Mouse (Mus musculus) midbrain, embryonic 13.5 days (tissue): ENCODE results near the gene Fbxw5. TPM values are rescaled to one million over a fixed set of nuclear protein-coding genes. Genes with fewer than 3 reads are reported as not detected.

ENCODE experiments used
- ATAC-seq: fragments of 200-750 bp; cut with Nextera tagmentation; 2 replicates; pipeline ENCODE4 v1.8.0; 2017; ENCODE audit warnings: mild to moderate bottlenecking, moderate TSS enrichment, moderate library complexity
- H3K27ac ChIP-seq: fragments of 300-500 bp; sonication (generic); 2 replicates; pipeline ENCODE4 v1.5.1; 2015; ENCODE audit warnings: inconsistent platforms, mild to moderate bottlenecking, moderate library complexity
- H3K27me3 ChIP-seq: fragments of 300-500 bp; sonication (generic); 2 replicates; pipeline ENCODE4 v1.6.1; 2015; ENCODE audit warnings: mild to moderate bottlenecking, inconsistent platforms
- H3K36me3 ChIP-seq: fragments of 300-500 bp; sonication (generic); 2 replicates; pipeline ENCODE4 v1.6.1; 2015; ENCODE audit warnings: mild to moderate bottlenecking, inconsistent platforms
- H3K4me1 ChIP-seq: fragments of 300-500 bp; sonication (generic); replicated peaks from 2 replicates; pipeline ENCODE4 v1.6.1; 2015; ENCODE audit warnings: inconsistent platforms
- H3K4me2 ChIP-seq: fragments of 300-500 bp; sonication (generic); replicated peaks from 2 replicates; pipeline ENCODE4 v1.6.1; 2015; ENCODE audit warnings: moderate library complexity, mild to moderate bottlenecking, inconsistent platforms
- H3K4me3 ChIP-seq: fragments of 300-500 bp; sonication (generic); replicated peaks from 2 replicates; pipeline ENCODE4 v1.5.1; 2015; ENCODE audit warnings: mild to moderate bottlenecking, inconsistent platforms
- H3K9ac ChIP-seq: fragments of 300-500 bp; sonication (generic); replicated peaks from 2 replicates; pipeline ENCODE4 v1.6.1; 2015; ENCODE audit warnings: mild to moderate bottlenecking, inconsistent platforms
- H3K9me3 ChIP-seq: fragments of 300-500 bp; sonication (generic); 2 replicates; pipeline ENCODE4 v1.6.1; 2016; ENCODE audit warnings: mild to moderate bottlenecking, inconsistent platforms
- WGBS: fragments of 180-500 bp; shearing (Covaris S2); methylation state at CpG from one replicate; pipeline ENCODE4 v1.1.7; 2015; 5-methylcytosine and 5-hydroxymethylcytosine counted together
- polyA plus RNA-seq: library from polyadenylated mRNA; unstranded; fragments of >200 nt; fragmentation: Nextera tagmentation; extraction: Ambion mirVana; gene quantifications from 2 replicates; pipeline ENCODE4 v1.2.1, GENCODE M21; 2015

Gene Fbxw5
- polyA plus RNA-seq, 1 experiment from 2014 or later = 120 TPM

- Histone ChIP-seq H3K27me3 (no peaks in the 10 kb centered on the region), H3K9me3 (no peaks in the 10 kb centered on the region), H3K27ac (no peak overlapping the region), H3K4me3 (no peak overlapping the region), H3K4me1 (peaks cover 17% of the 10 kb centered on the region), H3K4me2 (no peak overlapping the region), H3K9ac (no peak overlapping the region), H3K36me3 (peaks cover 41% of the 10 kb centered on the region)
- ATAC-seq = no peak
- WGBS = 82% methylated on average over 3 of the region's 3 CpGs
These were observed 2.2 kb downstream of the Fbxw5 start for GRCm38 (mm10) chr2:25502726-25503125.

- no peak overlapping the region for H3K4me3 ChIP-seq
- H3K9ac ChIP-seq = no peak overlapping the region
- H3K4me2 ChIP-seq = no peak overlapping the region
- H3K36me3 ChIP-seq = peaks cover 41% of the 10 kb centered on the region
- H3K27ac ChIP-seq = no peak overlapping the region
- H3K9me3 ChIP-seq = no peaks in the 10 kb centered on the region
- 97% methylated on average over 19 of the region's 19 CpGs for WGBS
- H3K27me3 ChIP-seq = no peaks in the 10 kb centered on the region
- peaks cover 17% of the 10 kb centered on the region for H3K4me1 ChIP-seq
- no peak for ATAC-seq
These were observed 4.0 kb downstream of the Fbxw5 start for GRCm38 (mm10) chr2:25504538-25504937.

- H3K4me1 ChIP-seq = peaks cover 17% of the 10 kb centered on the region
- H3K27ac ChIP-seq = no peak overlapping the region
- H3K4me3 ChIP-seq = no peak overlapping the region
- 100% methylated on average over 1 of the region's 1 CpGs for WGBS
- no peak for ATAC-seq
- no peak overlapping the region for H3K4me2 ChIP-seq
- no peaks in the 10 kb centered on the region for H3K9me3 ChIP-seq
- H3K36me3 ChIP-seq = peaks cover 41% of the 10 kb centered on the region
- H3K9ac ChIP-seq = no peak overlapping the region
- no peaks in the 10 kb centered on the region for H3K27me3 ChIP-seq
These were observed 4.5 kb downstream of the Fbxw5 start for GRCm38 (mm10) chr2:25505000-25505399.

- ATAC-seq = no peak
These were observed 5.3 kb downstream of the Fbxw5 start for GRCm38 (mm10) chr2:25505860-25506259.

DNA sequence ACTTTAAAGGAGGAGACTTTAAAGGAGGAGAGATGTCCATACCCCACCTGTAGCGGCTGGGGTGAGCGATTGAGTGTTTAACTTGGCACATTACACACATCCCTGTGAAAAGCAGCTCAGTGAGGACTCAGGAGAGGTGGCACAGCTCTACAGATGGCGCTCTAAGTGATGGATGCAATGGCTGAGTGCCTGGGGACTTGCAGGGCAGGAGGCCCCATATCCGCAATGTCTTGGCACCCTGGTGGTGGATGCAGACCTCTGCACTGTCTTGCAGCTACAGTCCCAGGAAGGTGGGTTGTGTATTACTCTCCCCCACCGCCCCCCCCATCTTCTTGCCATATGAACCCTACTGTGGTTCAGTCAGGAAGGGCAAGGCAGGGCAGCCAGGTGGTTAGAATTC is 6.4 kb downstream of the Fbxw5 start:
- no peak overlapping the region for H3K27ac ChIP-seq
- peaks cover 41% of the 10 kb centered on the region for H3K36me3 ChIP-seq
- H3K4me1 ChIP-seq = peaks cover 6% of the 10 kb centered on the region
- no peak for ATAC-seq
- H3K4me3 ChIP-seq = no peak overlapping the region
- H3K27me3 ChIP-seq = no peaks in the 10 kb centered on the region
- H3K9me3 ChIP-seq = no peaks in the 10 kb centered on the region
- no peak overlapping the region for H3K4me2 ChIP-seq
- H3K9ac ChIP-seq = no peak overlapping the region
- WGBS = 40% methylated on average over 5 of the region's 5 CpGs

More at GRCm38 (mm10) chr2:25505860-25506259, 5.3 kb downstream of the Fbxw5 start:
- Histone ChIP-seq H3K27ac (no peak overlapping the region), H3K4me3 (no peak overlapping the region), H3K9ac (no peak overlapping the region), H3K4me2 (no peak overlapping the region), H3K9me3 (no peaks in the 10 kb centered on the region), H3K27me3 (no peaks in the 10 kb centered on the region), H3K36me3 (peaks cover 41% of the 10 kb centered on the region), H3K4me1 (peaks cover 13% of the 10 kb centered on the region)
- 95% methylated on average over 4 of the region's 4 CpGs for WGBS

DNA sequence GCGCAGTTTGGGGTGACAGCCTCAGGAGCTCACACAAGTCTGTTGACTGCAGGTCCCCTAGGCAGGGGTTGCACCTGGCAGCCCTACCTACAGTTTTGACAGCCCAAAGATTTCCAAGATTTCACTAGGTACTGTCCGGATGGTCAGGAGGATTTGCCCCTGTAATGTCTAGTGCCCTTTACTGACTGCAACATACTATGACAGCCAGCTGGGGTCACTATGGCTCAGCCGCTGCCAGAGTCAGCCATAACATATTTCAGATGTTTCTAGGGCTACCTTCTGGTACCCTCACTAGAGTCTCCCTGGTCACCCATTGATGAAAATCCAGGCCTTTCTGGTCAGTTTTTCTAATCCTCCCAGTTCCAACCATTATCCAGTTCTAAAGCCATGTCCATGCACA is 9.4 kb downstream of the Fbxw5 start:
- H3K4me1 ChIP-seq = no peaks in the 10 kb centered on the region
- no peak overlapping the region for H3K4me3 ChIP-seq
- no peak overlapping the region for H3K9ac ChIP-seq
- H3K36me3 ChIP-seq = peaks cover 16% of the 10 kb centered on the region
- no peaks in the 10 kb centered on the region for H3K9me3 ChIP-seq
- no peak overlapping the region for H3K4me2 ChIP-seq
- no peaks in the 10 kb centered on the region for H3K27me3 ChIP-seq
- H3K27ac ChIP-seq = no peak overlapping the region
- ATAC-seq = no peak
- WGBS = 61% methylated on average over 3 of the region's 3 CpGs

GRCm38 (mm10) chr2:25526510-25527302 is 26.2 kb downstream of the Fbxw5 start:
- no peaks in the 10 kb centered on the region for H3K4me1 ChIP-seq
- H3K9ac ChIP-seq = no peak overlapping the region
- ATAC-seq = no peak
- no peak overlapping the region for H3K4me3 ChIP-seq
- H3K36me3 ChIP-seq = peaks cover 93% of the 10 kb centered on the region
- no peaks in the 10 kb centered on the region for H3K27me3 ChIP-seq
- H3K4me2 ChIP-seq = no peak overlapping the region
- no peak overlapping the region for H3K27ac ChIP-seq
- H3K9me3 ChIP-seq = no peaks in the 10 kb centered on the region
- 90% methylated on average over 9 of the region's 9 CpGs for WGBS

- H3K4me3 ChIP-seq = no peak overlapping the region
- H3K27ac ChIP-seq = no peak overlapping the region
- peaks cover 74% of the 10 kb centered on the region for H3K36me3 ChIP-seq
- H3K9me3 ChIP-seq = no peaks in the 10 kb centered on the region
- no peak overlapping the region for H3K9ac ChIP-seq
- H3K27me3 ChIP-seq = no peaks in the 10 kb centered on the region
- 95% methylated on average over 2 of the region's 2 CpGs for WGBS
- H3K4me1 ChIP-seq = no peaks in the 10 kb centered on the region
- no peak for ATAC-seq
- H3K4me2 ChIP-seq = no peak overlapping the region
These were observed 33.2 kb downstream of the Fbxw5 start for GRCm38 (mm10) chr2:25533707-25534106.

DNA sequence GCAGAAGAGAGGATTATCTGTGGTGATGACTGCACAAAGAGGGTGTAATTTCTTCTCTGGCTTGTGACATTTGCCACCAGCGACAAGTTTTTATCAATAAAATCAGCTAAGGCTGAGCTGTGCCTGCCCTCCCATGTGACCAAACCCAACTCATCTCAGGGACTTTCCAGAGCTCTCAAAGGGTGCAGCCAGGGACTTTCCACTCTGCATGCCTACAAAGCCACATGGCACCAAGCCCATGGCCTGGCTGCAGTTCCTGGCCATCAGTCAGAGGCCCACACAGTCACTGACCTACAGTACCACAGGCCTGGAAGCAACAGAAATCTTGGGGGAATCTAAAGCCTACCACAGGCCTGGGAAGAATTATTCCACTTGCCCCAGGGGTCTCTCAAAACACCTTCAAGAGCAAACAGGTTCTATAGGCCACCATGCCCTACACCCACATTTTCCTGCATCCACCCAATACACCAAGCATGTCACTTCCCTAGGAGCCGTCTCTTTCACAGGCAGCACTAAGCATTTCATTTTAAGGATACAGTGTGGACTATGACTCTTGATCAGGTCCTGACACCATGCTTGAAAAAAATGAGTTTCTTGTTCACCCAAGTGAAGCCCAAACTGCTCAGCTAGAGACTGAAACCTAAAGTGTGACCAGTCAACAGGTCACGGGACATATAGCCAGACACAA is 33.8 kb downstream of the Fbxw5 start:
- Histone ChIP-seq H3K4me2 (no peak overlapping the region), H3K4me3 (no peak overlapping the region), H3K27me3 (no peaks in the 10 kb centered on the region), H3K27ac (no peak overlapping the region), H3K36me3 (peaks cover 68% of the 10 kb centered on the region), H3K9me3 (no peaks in the 10 kb centered on the region), H3K9ac (no peak overlapping the region), H3K4me1 (no peaks in the 10 kb centered on the region)
- WGBS = 87% methylated on average over 3 of the region's 3 CpGs
- ATAC-seq = no peak

GRCm38 (mm10) chr2:25534866-25535182 is 34.3 kb downstream of the Fbxw5 start:
- Histone ChIP-seq H3K27ac (no peak overlapping the region), H3K4me3 (no peak overlapping the region), H3K9me3 (no peaks in the 10 kb centered on the region), H3K36me3 (peaks cover 63% of the 10 kb centered on the region), H3K4me2 (no peak overlapping the region), H3K9ac (no peak overlapping the region), H3K4me1 (no peaks in the 10 kb centered on the region), H3K27me3 (no peaks in the 10 kb centered on the region)
- ATAC-seq = no peak
- 96% methylated on average over 2 of the region's 2 CpGs for WGBS

GRCm38 (mm10) chr2:25536531-25536930 is 36.0 kb downstream of the Fbxw5 start:
- Histone ChIP-seq H3K27me3 (no peaks in the 10 kb centered on the region), H3K4me2 (no peak overlapping the region), H3K9ac (no peak overlapping the region), H3K4me1 (no peaks in the 10 kb centered on the region), H3K4me3 (no peak overlapping the region), H3K27ac (no peak overlapping the region), H3K9me3 (no peaks in the 10 kb centered on the region), H3K36me3 (peaks cover 47% of the 10 kb centered on the region)
- 97% methylated on average over 8 of the region's 8 CpGs for whole genome bisulfite sequencing
- ATAC-seq = no peak

DNA sequence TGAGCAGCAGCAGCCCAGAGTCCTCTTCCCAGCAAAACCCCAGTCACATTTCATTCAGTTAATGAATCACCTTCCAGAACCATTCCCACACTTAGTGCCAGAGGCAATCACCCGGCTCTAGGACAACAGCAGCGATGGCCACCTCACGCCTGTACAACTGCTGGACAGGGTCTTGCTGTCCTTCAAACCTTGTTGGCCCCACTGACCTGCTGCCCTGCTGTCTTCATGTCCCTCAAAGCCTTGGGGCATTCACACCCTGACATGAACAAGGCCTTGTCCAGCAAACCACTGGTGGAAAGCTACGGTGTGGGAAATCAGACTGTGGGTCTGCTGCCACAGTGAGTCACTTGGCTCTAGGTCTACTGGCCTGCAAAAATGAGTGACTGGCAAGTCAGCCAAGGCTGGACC is 40.0 kb downstream of the Fbxw5 start:
- H3K9me3 ChIP-seq = no peaks in the 10 kb centered on the region
- no peak overlapping the region for H3K27ac ChIP-seq
- H3K4me1 ChIP-seq = peaks cover 6% of the 10 kb centered on the region
- 97% methylated on average over 4 of the region's 4 CpGs for WGBS
- H3K4me3 ChIP-seq = no peak overlapping the region
- no peaks in the 10 kb centered on the region for H3K27me3 ChIP-seq
- no peak overlapping the region for H3K4me2 ChIP-seq
- no peak overlapping the region for H3K9ac ChIP-seq
- peaks cover 22% of the 10 kb centered on the region for H3K36me3 ChIP-seq
- ATAC-seq = no peak
